Mouse (Mus musculus) C2C12 (cell line): ENCODE measurements around the gene Agtr1a. TPM values are rescaled to one million over a fixed set of nuclear protein-coding genes. Genes with fewer than 3 reads are reported as not detected.

ENCODE experiments used
- H3K27me3 ChIP-seq: one replicate; pipeline ENCODE4 v1.6.1; 2011; ENCODE audit not compliant: control insufficient read depth, insufficient read depth, insufficient read length
- H3K36me3 ChIP-seq: one replicate; pipeline ENCODE4 v1.6.1; 2011; ENCODE audit not compliant: control insufficient read depth, insufficient read depth
- H3K4me3 ChIP-seq: one replicate; pipeline ENCODE4 v1.5.1; 2011; ENCODE audit warnings: mild to moderate bottlenecking, control low read depth; ENCODE audit not compliant: poor library complexity, insufficient read depth, severe bottlenecking
- H3K79me2 ChIP-seq: one replicate; pipeline ENCODE4 v1.6.1; 2011; ENCODE audit not compliant: control insufficient read depth, insufficient read depth
- H3K79me3 ChIP-seq: one replicate; pipeline ENCODE4 v1.6.1; 2011; ENCODE audit warnings: low read depth, control low read depth
- H3ac ChIP-seq: one replicate; pipeline ENCODE3; 2011; ENCODE audit warnings: low read depth; ENCODE audit not compliant: control insufficient read depth, insufficient read length
- CEBPB ChIP-seq: IDR thresholded peaks from one replicate; pipeline ENCODE4 v1.6.1; 2011; ENCODE audit warnings: low read depth, mild to moderate bottlenecking, control low read depth, moderate library complexity
- CTCF ChIP-seq: IDR thresholded peaks from one replicate; pipeline ENCODE4 v1.5.1; 2011; ENCODE audit not compliant: control insufficient read depth, insufficient read depth, insufficient read length
- FOSL1 ChIP-seq: IDR thresholded peaks from one replicate; pipeline ENCODE4 v1.8.0; 2011; ENCODE audit warnings: mild to moderate bottlenecking, low read length; ENCODE audit not compliant: poor library complexity, insufficient read depth, severe bottlenecking
- MAX ChIP-seq: IDR thresholded peaks from one replicate; pipeline ENCODE4 v1.6.1; 2011; ENCODE audit warnings: mild to moderate bottlenecking, control low read depth
- MYOD1 ChIP-seq: IDR thresholded peaks from one replicate; pipeline ENCODE4 v1.6.1; 2011; ENCODE audit warnings: low read depth; ENCODE audit not compliant: control insufficient read depth, insufficient read length
- MYOG ChIP-seq: IDR thresholded peaks from one replicate; pipeline ENCODE4 v1.6.1; 2011; ENCODE audit not compliant: control insufficient read depth, insufficient read length; ENCODE audit errors: extremely low read depth
- USF1 ChIP-seq: IDR thresholded peaks from one replicate; pipeline ENCODE4 v1.6.1; 2011; ENCODE audit warnings: low read depth, mild to moderate bottlenecking, control low read depth, moderate library complexity
- polyA plus RNA-seq: library from polyadenylated mRNA; unstranded; fragments of >200 nt; fragmentation: generic; extraction: Trizol; gene quantifications from one replicate; pipeline ENCODE4 v1.2.1, GENCODE M21; 2012; ENCODE audit warnings: missing spikeins

Agtr1a gene
- polyA plus RNA-seq, 1 experiment, result not detected

DNA sequence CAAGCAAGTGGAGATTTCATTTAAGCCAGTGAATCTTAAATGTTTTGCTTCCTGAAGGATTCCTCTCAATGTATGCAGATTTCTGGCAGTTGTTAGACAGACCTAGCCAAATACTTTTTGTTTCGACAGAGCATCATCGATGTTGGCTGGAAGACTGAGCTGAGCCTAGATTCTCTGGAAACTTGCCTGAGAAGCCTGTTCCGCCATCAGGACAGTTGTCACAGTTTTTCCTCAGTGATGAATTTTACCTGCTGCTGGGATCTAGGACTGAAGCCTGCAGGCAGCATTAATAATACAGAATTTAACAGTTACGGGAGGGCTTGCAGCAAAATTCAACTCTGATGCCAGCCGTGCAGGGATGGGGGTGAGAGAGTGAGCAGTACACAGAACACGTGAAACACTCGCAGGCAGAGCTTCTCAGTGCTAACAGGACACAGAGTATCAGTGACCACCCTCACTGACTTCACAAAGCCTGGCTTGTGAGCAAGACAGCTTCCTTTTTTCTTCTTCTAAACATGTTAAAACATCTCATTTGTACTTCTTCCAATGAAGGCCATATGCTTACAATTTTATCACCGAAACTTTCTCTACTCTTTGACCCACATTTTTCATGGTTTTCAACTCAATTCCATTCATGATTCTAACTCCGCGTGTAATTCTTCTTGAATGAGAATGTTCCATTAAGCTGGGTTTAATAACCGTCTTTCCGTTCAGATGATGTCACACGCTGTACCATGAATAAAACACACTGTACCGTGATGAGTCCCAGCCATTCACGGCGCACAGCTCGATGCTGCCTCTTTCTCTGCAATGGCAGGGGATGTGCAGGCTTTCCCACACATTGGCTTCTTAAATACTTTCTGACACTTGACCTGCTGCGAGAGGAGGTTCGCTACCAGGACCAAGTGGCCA, 6.0 kb downstream of the Agtr1a start:
- Histone ChIP-seq H3K27me3 (peaks cover 33% of the 10 kb centered on the region), H3K79me3 (no peaks in the 10 kb centered on the region)

DNA sequence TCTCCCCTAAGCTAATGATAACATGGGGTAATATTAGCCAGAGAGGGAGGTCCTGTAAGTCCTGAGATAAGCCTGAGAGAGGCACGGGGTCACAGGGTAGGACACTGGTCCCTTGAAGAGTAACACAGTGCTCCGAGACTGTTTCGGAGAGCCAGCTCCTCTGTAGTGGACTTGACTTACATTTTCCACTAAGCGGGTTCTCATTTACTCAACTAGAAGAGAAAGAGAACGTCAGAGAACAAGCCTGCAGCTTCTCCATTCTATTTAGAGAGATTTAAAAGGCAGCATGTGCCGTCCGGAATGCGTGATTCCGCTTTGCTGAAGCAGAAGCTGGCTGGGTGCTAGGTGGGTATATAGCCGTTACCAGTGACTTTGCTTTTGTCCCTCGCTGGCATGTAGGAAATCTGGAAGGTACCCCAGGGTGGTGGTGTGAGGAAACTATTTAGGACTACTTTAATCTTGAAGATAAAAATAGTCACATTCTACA, 9.2 kb downstream of the Agtr1a start:
- no peaks in the 10 kb centered on the region for H3K36me3 ChIP-seq
- H3ac ChIP-seq, result no peak overlapping the region
- H3K27me3 ChIP-seq, result peaks cover 25% of the 10 kb centered on the region
- no peak overlapping the region for H3K4me3 ChIP-seq
- H3K79me2 ChIP-seq, result no peaks in the 10 kb centered on the region
- TF ChIP-seq CEBPB (no peak), MYOD1 (no peak), USF1 (no peak), FOSL1 (no peak), MYOG (no peak), MAX (no peak), CTCF (no peak)
- no peaks in the 10 kb centered on the region for H3K79me3 ChIP-seq

More for the DNA sequence above, 6.0 kb downstream of the Agtr1a start:
- Histone ChIP-seq H3K36me3 (no peaks in the 10 kb centered on the region), H3K79me2 (no peaks in the 10 kb centered on the region), H3ac (no peak overlapping the region), H3K4me3 (no peak overlapping the region)
- TF ChIP-seq CTCF (no peak), USF1 (no peak), FOSL1 (no peak), MYOG (no peak), CEBPB (no peak), MYOD1 (no peak), MAX (no peak)

DNA sequence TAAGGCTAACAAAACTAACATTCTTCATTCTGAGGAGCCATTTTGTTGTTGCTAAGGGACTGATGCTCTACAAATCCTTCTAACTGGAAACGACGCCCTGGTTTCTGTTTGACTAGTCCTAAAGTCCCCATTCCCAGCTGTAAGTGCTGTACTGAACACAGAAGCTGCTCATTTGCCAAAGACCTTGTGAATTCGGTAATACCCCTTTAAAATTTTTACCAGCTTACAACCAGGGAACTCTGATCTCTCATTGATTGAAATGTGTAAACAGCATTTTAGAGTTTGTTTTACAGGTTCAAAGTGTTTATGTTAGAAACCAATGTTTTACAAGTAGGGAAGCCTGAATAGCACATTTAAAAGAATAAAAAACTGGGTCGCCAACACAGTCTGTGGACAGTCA, 10.6 kb downstream of the Agtr1a start:
- no peak for TF ChIP-seq MYOD1
- no peak for TF ChIP-seq USF1
- TF ChIP-seq CTCF, result no peak
- TF ChIP-seq MYOG, result no peak
- no peak for TF ChIP-seq FOSL1
- no peak for TF ChIP-seq MAX
- TF ChIP-seq CEBPB, result no peak
- no peaks in the 10 kb centered on the region for H3K36me3 ChIP-seq
- H3K4me3 ChIP-seq, result no peak overlapping the region
- no peaks in the 10 kb centered on the region for H3K79me2 ChIP-seq
- peaks cover 25% of the 10 kb centered on the region for H3K27me3 ChIP-seq
- H3ac ChIP-seq, result no peak overlapping the region
- no peaks in the 10 kb centered on the region for H3K79me3 ChIP-seq

DNA sequence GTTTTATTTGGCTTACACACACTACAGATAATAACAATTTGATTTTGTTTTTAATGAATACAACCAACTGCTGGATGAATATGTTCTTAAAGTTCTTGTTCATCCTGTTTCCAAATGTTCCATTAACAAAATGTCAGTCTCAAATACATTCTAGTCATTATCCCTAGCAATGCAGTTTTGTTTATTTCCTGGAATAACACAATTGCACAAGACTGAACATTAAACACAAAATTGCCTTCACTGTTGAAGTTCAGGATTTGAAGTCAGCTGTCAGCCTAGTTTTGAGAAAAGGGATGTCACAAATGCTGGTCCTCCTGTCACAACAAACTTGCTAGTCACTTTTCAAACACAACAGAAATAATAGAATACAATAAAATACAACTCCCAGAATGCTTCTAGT, 12.1 kb downstream of the Agtr1a start:
- TF ChIP-seq USF1 (no peak), FOSL1 (no peak), MAX (no peak), MYOD1 (no peak), CTCF (no peak), CEBPB (no peak), MYOG (no peak)
- no peak overlapping the region for H3ac ChIP-seq

DNA sequence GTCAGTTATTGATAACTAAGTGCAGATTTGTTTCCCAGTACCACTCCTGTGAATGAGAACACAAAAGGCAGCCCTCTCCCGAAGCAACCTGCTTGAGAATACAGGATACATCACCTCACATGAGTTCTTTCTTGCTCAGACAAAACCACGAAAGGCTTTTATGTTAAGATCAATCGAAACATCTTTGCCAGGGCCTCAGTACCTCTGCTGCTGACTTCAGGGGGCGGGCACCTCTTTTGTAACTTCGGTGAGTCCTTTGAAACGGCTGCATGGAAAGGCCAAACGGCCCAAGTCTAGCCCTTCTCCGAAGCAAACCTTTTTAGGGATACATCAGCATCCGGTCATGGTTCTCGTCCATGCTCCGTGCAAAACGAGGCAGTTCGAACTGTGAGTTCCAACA, 15.7 kb downstream of the Agtr1a start:
- no peaks in the 10 kb centered on the region for H3K79me3 ChIP-seq
- no peak overlapping the region for H3K4me3 ChIP-seq
- TF ChIP-seq FOSL1 (no peak), MYOG (no peak)
- no peaks in the 10 kb centered on the region for H3K79me2 ChIP-seq
- H3ac ChIP-seq, result no peak overlapping the region
- H3K36me3 ChIP-seq, result no peaks in the 10 kb centered on the region
- no peaks in the 10 kb centered on the region for H3K27me3 ChIP-seq

More for the DNA sequence above, 12.1 kb downstream of the Agtr1a start:
- Histone ChIP-seq H3K27me3 (peaks cover 17% of the 10 kb centered on the region), H3K79me2 (no peaks in the 10 kb centered on the region), H3K36me3 (no peaks in the 10 kb centered on the region), H3K4me3 (no peak overlapping the region), H3K79me3 (no peaks in the 10 kb centered on the region)
